Mouse (Mus musculus) liver, adult 2 months (tissue): ENCODE data around the gene Tecpr2.

Experiments used
- CTCF ChIP-seq: fragments of 200-500 bp; IDR thresholded peaks from 2 replicates; pipeline ENCODE4 v1.5.1; 2011; ENCODE audit warnings: low read depth, low read length, control low read depth
- POLR2A ChIP-seq: fragments of 200-500 bp; IDR thresholded peaks from 2 replicates; pipeline ENCODE4 v1.6.1; 2011; ENCODE audit warnings: low read length, control low read depth; ENCODE audit not compliant: insufficient read depth; ENCODE audit errors: extremely low read depth

DNA sequence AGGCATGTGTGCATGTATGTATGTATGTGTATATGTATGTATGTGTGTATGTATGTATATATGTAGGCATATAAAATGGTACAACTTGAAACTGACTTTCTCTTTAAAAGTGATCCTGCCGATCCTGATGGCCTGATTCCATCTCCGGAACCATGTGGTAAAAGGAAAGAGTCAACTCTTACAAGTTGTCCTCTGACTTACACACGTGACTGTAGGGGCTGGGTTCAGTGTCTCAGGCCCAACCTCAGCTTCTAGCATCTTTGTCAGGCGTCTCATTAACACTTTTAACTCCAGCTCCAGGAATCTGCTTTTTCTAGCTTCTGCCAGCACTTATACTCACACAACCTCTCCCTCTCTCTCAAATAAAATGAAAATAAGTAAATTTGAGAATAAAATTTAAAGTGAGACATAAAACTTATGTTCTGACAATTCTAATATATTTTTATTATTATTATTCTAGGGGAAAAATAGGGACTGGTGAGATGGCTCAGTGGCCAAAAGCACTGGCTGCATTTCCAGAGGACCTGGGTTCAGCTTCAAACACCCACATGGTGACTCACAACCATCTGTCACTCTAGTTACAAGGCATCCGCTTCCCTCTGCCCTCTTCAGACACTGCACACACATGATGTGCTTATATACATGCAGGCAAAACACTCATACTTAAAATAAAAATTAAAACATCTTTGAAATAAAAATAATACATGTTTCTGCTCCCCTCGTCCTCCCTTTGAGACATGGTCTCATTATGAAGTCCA, 63.7 kb downstream of the Tecpr2 start:
- no peak for TF ChIP-seq CTCF
- TF ChIP-seq POLR2A = no peak
